Mouse (Mus musculus): Measurements from ENCODE around the gene Scarb2. TPM values are rescaled to one million over a fixed set of nuclear protein-coding genes. Genes with fewer than 3 reads are reported as not detected.

The Scarb2 gene
- polyA plus RNA-seq, 1 experiment from 2014 or later: 9.0 TPM

GRCm38 (mm10) chr5:92467102-92467766 is 39.4 kb downstream of the Scarb2 start:
- 80% methylated on average over 8 of the region's 8 CpGs for WGBS
- Histone ChIP-seq H3K36me3 (peaks cover 4% of the 10 kb centered on the region; the same call in 1 of the 2 replicates), H3K27me3 (no peaks in the 10 kb centered on the region), H3K4me1 (replicated peaks) (no peaks in the 10 kb centered on the region; the same call in 1 of the 2 replicates), H3K27ac (no peak overlapping the region), H3K4me3 (replicated peaks) (no peak overlapping the region), H3K9ac (replicated peaks) (no peak overlapping the region), H3K4me2 (no peak overlapping the region), H3K9me3 (no peaks in the 10 kb centered on the region)
- ATAC-seq (ENCODE audit: insufficient number of reproducible peaks, insufficient read depth, low FRiP score, low TSS enrichment, low read depth): no peak

DNA sequence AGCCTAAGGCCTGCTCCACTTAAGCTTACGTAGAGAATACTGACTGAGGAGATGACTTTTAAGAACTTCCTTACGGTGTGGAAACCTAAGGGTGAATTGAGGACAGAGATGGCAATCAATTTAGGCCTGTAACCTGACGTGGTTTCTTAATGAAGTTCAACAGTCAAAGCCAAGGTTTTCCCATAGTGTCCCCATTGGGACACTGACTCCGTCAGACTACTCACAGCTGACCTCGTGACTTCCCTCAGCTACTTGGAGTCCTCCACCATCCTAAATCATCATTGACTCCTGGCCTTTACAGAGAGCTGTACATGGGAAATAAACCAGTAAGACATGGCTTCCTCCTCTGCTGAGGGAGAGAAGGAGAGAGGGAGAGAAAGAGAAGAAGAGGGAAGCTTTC is 41.1 kb downstream of the Scarb2 start:
- Histone ChIP-seq H3K4me3 (replicated peaks) (no peak overlapping the region), H3K9me3 (no peaks in the 10 kb centered on the region), H3K4me2 (no peak overlapping the region), H3K27me3 (no peaks in the 10 kb centered on the region), H3K36me3 (peaks cover 2% of the 10 kb centered on the region; the same call in 1 of the 2 replicates), H3K27ac (no peak overlapping the region), H3K9ac (replicated peaks) (no peak overlapping the region), H3K4me1 (replicated peaks) (no peaks in the 10 kb centered on the region; the same call in 1 of the 2 replicates)
- 90% methylated on average over 5 of the region's 5 CpGs for WGBS
- ATAC-seq (ENCODE audit: insufficient number of reproducible peaks, insufficient read depth, low FRiP score, low TSS enrichment, low read depth): no peak

DNA sequence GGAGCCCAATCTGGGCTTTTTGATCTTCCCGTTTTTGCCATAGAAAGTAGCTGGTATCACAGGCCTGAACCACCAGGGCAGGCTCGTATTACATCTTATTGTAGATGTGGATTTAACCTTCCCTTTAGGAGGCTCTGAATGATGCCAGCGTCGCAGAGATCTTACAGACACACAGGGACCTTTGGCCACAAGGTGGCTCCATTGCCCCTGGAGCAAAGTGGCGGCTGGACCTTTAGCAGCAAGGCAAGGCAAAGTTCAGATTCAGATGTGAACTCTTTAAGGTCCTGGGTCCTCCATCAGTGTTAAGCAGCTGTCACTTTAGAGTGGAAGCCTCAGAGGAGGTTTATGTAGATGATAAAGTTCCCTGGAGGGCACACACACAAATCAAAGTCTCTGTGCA is 45.3 kb downstream of the Scarb2 start:
- 14% methylated on average over 5 of the region's 5 CpGs for WGBS
- H3K4me1 ChIP-seq (replicated peaks): no peaks in the 10 kb centered on the region
- ATAC-seq (ENCODE audit: insufficient number of reproducible peaks, insufficient read depth, low FRiP score, low TSS enrichment, low read depth): no peak

DNA sequence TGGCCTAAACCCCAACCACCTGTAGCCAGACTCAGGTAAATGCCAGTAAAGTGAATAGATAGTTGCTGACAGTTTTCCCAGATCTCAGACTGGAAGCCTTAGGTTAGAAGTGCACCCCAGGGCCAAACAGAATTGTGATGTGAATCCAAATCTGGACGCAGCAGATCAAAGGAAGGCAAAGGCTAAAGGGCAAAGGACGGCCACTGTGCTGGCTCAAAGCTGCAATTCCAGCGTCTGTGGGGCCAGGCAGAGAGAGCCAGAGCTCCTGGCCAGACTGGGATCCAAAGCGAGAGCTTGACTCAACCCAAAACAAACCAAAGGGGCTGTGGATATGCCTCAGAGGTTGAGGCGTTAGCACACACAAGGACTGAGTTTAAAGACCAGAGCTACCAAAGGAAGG is 47.9 kb downstream of the Scarb2 start:
- Histone ChIP-seq H3K9ac (replicated peaks) (no peak overlapping the region), H3K27ac (no peak overlapping the region), H3K36me3 (peaks cover 44% of the 10 kb centered on the region), H3K4me2 (no peak overlapping the region), H3K9me3 (no peaks in the 10 kb centered on the region), H3K4me1 (replicated peaks) (no peaks in the 10 kb centered on the region), H3K27me3 (no peaks in the 10 kb centered on the region), H3K4me3 (replicated peaks) (no peak overlapping the region)
- WGBS: 28% methylated on average over 5 of the region's 5 CpGs
- no peak for ATAC-seq (ENCODE audit: insufficient number of reproducible peaks, insufficient read depth, low FRiP score, low TSS enrichment, low read depth)

More for the DNA sequence above, 45.3 kb downstream of the Scarb2 start:
- peaks cover 29% of the 10 kb centered on the region for H3K36me3 ChIP-seq
- no peaks in the 10 kb centered on the region for H3K9me3 ChIP-seq
- no peak overlapping the region for H3K4me3 ChIP-seq (replicated peaks)
- no peak overlapping the region for H3K27ac ChIP-seq
- H3K9ac ChIP-seq (replicated peaks): no peak overlapping the region
- no peaks in the 10 kb centered on the region for H3K27me3 ChIP-seq
- no peak overlapping the region for H3K4me2 ChIP-seq

DNA sequence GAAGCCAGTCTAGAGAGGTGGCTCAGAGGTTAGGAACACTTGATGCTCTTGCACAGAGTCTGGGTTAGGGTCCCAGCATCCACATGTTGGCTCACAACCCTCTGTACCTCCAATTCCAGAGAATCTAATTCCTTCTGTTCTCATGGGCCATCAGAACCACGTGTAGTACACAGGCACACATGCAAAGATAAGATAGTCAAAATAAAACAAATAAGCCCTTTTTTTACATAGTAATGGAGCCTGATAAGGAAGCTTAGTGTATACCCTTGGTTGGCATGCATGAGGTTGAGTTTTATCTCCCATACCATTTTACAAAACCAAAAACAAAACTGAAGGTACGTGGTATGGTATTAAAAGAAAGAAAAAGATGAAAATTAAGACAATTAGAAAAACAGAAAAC is 49.2 kb downstream of the Scarb2 start:
- H3K4me2 ChIP-seq: no peak overlapping the region
- H3K27ac ChIP-seq: no peak overlapping the region
- H3K9me3 ChIP-seq: no peaks in the 10 kb centered on the region
- ATAC-seq (ENCODE audit: insufficient number of reproducible peaks, insufficient read depth, low FRiP score, low TSS enrichment, low read depth): no peak
- no peak overlapping the region for H3K4me3 ChIP-seq (replicated peaks)
- no peaks in the 10 kb centered on the region for H3K27me3 ChIP-seq
- no peak overlapping the region for H3K9ac ChIP-seq (replicated peaks)
- WGBS: 81% methylated on average over 2 of the region's 2 CpGs
- peaks cover 55% of the 10 kb centered on the region for H3K36me3 ChIP-seq
- no peaks in the 10 kb centered on the region for H3K4me1 ChIP-seq (replicated peaks)

GRCm38 (mm10) chr5:92452876-92453275 is 53.8 kb downstream of the Scarb2 start:
- Histone ChIP-seq H3K36me3 (peaks cover 79% of the 10 kb centered on the region), H3K4me3 (replicated peaks) (no peak overlapping the region), H3K9me3 (no peaks in the 10 kb centered on the region), H3K4me1 (replicated peaks) (no peaks in the 10 kb centered on the region), H3K9ac (replicated peaks) (no peak overlapping the region), H3K27me3 (no peaks in the 10 kb centered on the region), H3K27ac (no peak overlapping the region), H3K4me2 (no peak overlapping the region)
- ATAC-seq (ENCODE audit: insufficient number of reproducible peaks, insufficient read depth, low FRiP score, low TSS enrichment, low read depth): no peak
- 92% methylated on average over 5 of the region's 5 CpGs for WGBS

DNA sequence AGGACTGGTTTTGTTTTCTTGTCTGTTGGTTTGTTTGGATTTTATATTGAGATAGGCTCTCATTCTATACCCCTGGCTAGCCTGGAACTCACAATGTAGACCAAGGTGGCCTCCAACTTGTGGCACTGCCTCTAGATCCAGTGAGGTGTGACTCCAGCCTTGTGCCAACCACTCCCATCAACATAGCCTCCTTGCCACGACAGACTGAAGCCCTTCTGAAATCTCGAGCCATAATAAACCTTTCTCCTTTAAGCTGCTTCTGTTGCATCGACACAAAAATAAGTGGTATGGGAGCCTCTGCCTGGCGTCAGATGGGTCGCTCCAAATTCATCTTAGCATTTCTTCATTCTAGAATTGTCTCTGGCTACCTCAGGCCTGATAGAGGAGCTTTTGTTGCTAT is 59.9 kb downstream of the Scarb2 start:
- H3K9ac ChIP-seq (replicated peaks): no peak overlapping the region
- no peaks in the 10 kb centered on the region for H3K4me1 ChIP-seq (replicated peaks)
- no peaks in the 10 kb centered on the region for H3K27me3 ChIP-seq
- no peak overlapping the region for H3K4me2 ChIP-seq
- H3K9me3 ChIP-seq: no peaks in the 10 kb centered on the region
- H3K27ac ChIP-seq: no peak overlapping the region
- H3K36me3 ChIP-seq: peaks cover 77% of the 10 kb centered on the region
- no peak for ATAC-seq (ENCODE audit: insufficient number of reproducible peaks, insufficient read depth, low FRiP score, low TSS enrichment, low read depth)
- H3K4me3 ChIP-seq (replicated peaks): no peak overlapping the region
- 93% methylated on average over 5 of the region's 5 CpGs for WGBS

DNA sequence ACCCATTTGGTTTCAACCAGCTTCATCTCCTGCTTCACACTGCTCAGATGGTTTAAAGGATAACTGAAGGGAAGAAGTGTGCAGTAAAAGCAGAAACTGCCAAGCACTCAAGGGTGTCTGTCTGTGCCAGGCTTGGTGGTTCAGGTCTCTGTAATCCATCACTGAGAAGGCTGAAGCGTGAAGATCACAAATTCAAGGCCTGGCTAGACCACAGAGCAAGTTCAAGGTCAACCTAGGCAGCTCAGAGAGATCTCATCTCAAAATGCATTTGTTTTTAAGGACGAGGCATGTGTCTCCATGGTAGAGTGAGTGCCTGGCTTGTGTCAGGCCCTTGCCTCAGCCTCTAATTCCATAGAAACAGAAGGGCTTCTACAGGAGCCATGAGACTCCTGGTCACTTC is 61.6 kb downstream of the Scarb2 start:
- ATAC-seq (ENCODE audit: insufficient number of reproducible peaks, insufficient read depth, low FRiP score, low TSS enrichment, low read depth): no peak
- no peaks in the 10 kb centered on the region for H3K4me1 ChIP-seq (replicated peaks)

DNA sequence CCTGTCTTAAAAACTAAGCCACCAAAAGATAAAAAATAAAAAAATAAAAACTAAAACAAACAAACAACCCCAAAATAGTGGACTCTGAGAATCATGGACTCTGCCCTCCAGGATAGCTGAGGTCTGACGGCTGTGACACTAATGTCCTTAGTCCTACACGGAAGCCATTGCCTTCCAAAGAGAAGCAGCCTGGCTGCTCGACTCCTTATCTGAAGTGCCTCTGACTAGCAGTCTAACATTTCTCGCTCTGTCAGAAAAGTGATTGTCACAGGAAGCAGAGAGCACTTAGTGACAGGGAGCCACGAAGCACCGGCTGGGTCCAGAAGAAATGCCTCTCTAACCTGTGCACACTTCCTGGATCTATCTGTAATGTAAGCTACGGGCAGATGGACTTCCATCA is 63.7 kb downstream of the Scarb2 start:
- Histone ChIP-seq H3K4me3 (replicated peaks) (no peak overlapping the region), H3K4me1 (replicated peaks) (no peaks in the 10 kb centered on the region), H3K27ac (no peak overlapping the region), H3K9me3 (no peaks in the 10 kb centered on the region), H3K9ac (replicated peaks) (no peak overlapping the region), H3K4me2 (no peak overlapping the region), H3K36me3 (peaks cover 45% of the 10 kb centered on the region), H3K27me3 (no peaks in the 10 kb centered on the region)
- WGBS: 89% methylated on average over 7 of the region's 7 CpGs
- no peak for ATAC-seq (ENCODE audit: insufficient number of reproducible peaks, insufficient read depth, low FRiP score, low TSS enrichment, low read depth)

More for the DNA sequence above, 61.6 kb downstream of the Scarb2 start:
- WGBS: 85% methylated on average over 2 of the region's 2 CpGs
- Histone ChIP-seq H3K36me3 (peaks cover 65% of the 10 kb centered on the region), H3K27me3 (no peaks in the 10 kb centered on the region), H3K9ac (replicated peaks) (no peak overlapping the region), H3K27ac (no peak overlapping the region), H3K4me2 (no peak overlapping the region), H3K4me3 (replicated peaks) (no peak overlapping the region), H3K9me3 (no peaks in the 10 kb centered on the region)

DNA sequence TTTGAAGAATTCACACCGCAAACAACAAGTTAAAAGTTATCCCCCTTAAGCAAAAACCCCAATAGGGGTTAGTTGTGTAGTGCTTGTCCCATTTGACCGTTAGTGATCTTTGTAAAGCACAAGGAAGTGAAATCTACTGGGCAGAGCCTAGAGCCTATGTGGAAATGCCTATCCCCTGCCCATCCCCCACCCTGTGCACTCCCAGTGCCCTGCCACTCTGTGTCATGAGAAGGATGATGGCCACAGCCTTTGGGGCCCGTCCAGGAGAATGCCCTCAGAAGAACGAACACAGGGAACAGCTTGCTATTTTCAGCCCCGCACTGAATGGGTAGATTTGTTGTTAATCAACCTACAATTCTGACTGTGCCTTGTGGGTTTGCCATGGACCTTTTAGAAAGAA is 65.1 kb downstream of the Scarb2 start:
- H3K4me1 ChIP-seq (replicated peaks): no peaks in the 10 kb centered on the region
- H3K36me3 ChIP-seq: peaks cover 31% of the 10 kb centered on the region
- 62% methylated on average over 5 of the region's 5 CpGs for WGBS
- no peak overlapping the region for H3K9ac ChIP-seq (replicated peaks)
- H3K9me3 ChIP-seq: no peaks in the 10 kb centered on the region
- no peak for ATAC-seq (ENCODE audit: insufficient number of reproducible peaks, insufficient read depth, low FRiP score, low TSS enrichment, low read depth)
- no peak overlapping the region for H3K27ac ChIP-seq
- H3K4me3 ChIP-seq (replicated peaks): no peak overlapping the region
- H3K27me3 ChIP-seq: no peaks in the 10 kb centered on the region
- no peak overlapping the region for H3K4me2 ChIP-seq

DNA sequence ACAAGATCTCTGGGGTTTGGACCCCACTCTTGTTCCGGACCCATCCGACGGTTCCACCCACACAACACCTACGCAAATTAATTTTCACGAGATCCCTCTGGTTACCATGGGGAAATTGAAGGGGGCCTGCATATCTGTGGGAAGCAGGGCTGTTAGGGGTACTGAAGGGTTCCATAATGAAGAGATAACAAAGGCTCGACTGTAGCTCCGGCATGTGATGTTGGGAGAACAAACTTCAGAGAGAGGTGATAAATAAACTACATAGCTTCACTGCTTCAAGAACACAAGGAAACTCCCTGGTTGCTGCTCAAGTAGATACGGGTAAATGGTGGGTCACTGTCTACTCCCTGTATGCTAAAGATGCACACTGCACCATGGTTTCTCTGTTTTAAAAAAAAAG is 68.1 kb downstream of the Scarb2 start:
- no peak overlapping the region for H3K4me2 ChIP-seq
- ATAC-seq (ENCODE audit: insufficient number of reproducible peaks, insufficient read depth, low FRiP score, low TSS enrichment, low read depth): no peak
- H3K9ac ChIP-seq (replicated peaks): no peak overlapping the region
- WGBS: 82% methylated on average over 8 of the region's 8 CpGs
- H3K4me3 ChIP-seq (replicated peaks): no peak overlapping the region
- peaks cover 8% of the 10 kb centered on the region; the same call in 1 of the 2 replicates for H3K4me1 ChIP-seq (replicated peaks)
- H3K27me3 ChIP-seq: no peaks in the 10 kb centered on the region
- peaks cover 4% of the 10 kb centered on the region; the same call in 1 of the 2 replicates for H3K36me3 ChIP-seq
- H3K9me3 ChIP-seq: no peaks in the 10 kb centered on the region
- H3K27ac ChIP-seq: no peak overlapping the region

DNA sequence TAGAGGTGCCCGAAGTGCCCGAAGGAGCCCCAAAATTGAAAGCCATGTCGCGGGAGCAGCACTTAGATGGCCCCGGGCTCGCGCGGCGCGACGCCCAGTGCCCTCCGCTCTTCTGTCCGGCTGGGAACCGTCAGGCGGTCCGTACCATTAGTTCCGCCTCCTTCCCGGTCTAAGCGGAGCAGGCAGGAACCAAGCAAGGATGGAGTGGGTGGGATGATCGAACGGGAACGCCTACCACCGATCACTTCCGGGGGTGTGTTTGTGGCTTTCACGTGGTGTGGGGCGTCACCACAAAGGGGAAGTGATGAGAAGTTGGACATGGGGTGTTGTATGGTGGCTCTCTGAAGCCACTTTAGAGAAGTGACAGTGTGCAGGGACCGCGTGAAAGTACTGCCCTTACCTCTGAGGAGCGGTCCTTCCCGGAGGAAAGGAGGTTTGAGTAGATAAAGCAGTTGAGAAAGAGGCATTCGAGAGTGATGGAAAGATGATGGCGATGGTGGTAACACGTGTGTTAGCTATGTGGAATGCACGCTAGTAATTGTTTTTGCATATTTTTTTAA is 71.5 kb downstream of the Scarb2 start, which contains the start of gene Nup54:
Nup54 (minus strand) TSS at position 195 of the 560 bp plus-strand sequence.
- Histone ChIP-seq H3K4me1 (replicated peaks) (peaks cover 14% of the 10 kb centered on the region), H3K9me3 (no peaks in the 10 kb centered on the region), H3K36me3 (peaks cover 7% of the 10 kb centered on the region; the same call in 1 of the 2 replicates), H3K4me3 (replicated peaks) (peak within 1 kb of the TSS; percentile 96), H3K4me2 (peak within 1 kb of the TSS; percentile 84), H3K27ac (peak within 1 kb of the TSS; percentile 88), H3K9ac (replicated peaks) (peak within 1 kb of the TSS; percentile 95), H3K27me3 (no peaks in the 10 kb centered on the region)
- WGBS: 1% methylated on average over 34 of the region's 34 CpGs
- ATAC-seq (ENCODE audit: insufficient number of reproducible peaks, insufficient read depth, low FRiP score, low TSS enrichment, low read depth): peak; percentile 99
